Mouse (Mus musculus) stomach, adult 2 months (tissue): ENCODE data around the gene Mfsd2a. TPM values are rescaled to one million over a fixed set of nuclear protein-coding genes. Genes with fewer than 3 reads are reported as not detected.

ENCODE experiments used
- polyA plus RNA-seq: library from polyadenylated mRNA; depleted of rRNA; stranded (reverse); fragments of >200 nt; gene quantifications from 2 replicates; pipeline ENCODE4 v1.2.3, GENCODE M21; 2012; rRNA removed

Mfsd2a gene
- 7.0 and 7.8 TPM in 2 replicates for polyA plus RNA-seq

GRCm38 (mm10) chr4:122961100-122961567, at the start of gene Mfsd2a:
Gene Mfsd2a (minus strand): TSS chr4:122961188.

GRCm38 (mm10) chr4:122995404-122996220, 34.6 kb upstream of the Mfsd2a start, which contains the start of gene Mycl:
Gene Mycl (plus strand): TSS chr4:122995652.

Other genes with a start within 250 kb of the Mfsd2a start
- 3.3 and 5.5 TPM in 2 replicates for gene Ppt1, start 124.9 kb downstream of the Mfsd2a start, polyA plus RNA-seq
- 33.3 and 42.0 TPM in 2 replicates for gene Cap1, start 75.1 kb downstream of the Mfsd2a start, polyA plus RNA-seq
- 1.9 and 2.0 TPM in 2 replicates for gene Mycl, start 34.5 kb upstream of the Mfsd2a start, polyA plus RNA-seq
- gene Trit1, start 55.4 kb upstream of the Mfsd2a start, polyA plus RNA-seq = 1.1 and 1.5 TPM in 2 replicates
- gene Bmp8b, start 144.0 kb upstream of the Mfsd2a start, polyA plus RNA-seq = 0.06 and 0.12 TPM in 2 replicates
- not detected in 2 replicates for gene Oxct2b, start 155.1 kb upstream of the Mfsd2a start, polyA plus RNA-seq
- 5.5 and 6.8 TPM in 2 replicates for gene Ppie, start 178.8 kb upstream of the Mfsd2a start, polyA plus RNA-seq
- 0.16 and 0.41 TPM in 2 replicates for gene Hpcal4, start 222.0 kb upstream of the Mfsd2a start, polyA plus RNA-seq
- gene Nt5c1a, start 240.3 kb upstream of the Mfsd2a start, polyA plus RNA-seq = 0.14 TPM in 1 of 2 replicates, not detected in the other